Mouse (Mus musculus) stomach, embryonic 16.5 days (tissue): ENCODE measurements at regions not wholly inside any gene's neighbourhood (a gene's known extent, or its start where the extent isn't known, plus 50 kb on each side); places are given as distances from the start of the nearest gene placed in this dataset.
A peak's percentile ranks its signal among the peaks of the same experiment; 100 is the strongest.

Experiments used
- ATAC-seq: fragments of 200-750 bp; cut with Nextera tagmentation; 2 replicates; pipeline ENCODE4 v1.8.0; 2017; ENCODE audit warnings: moderate number of reproducible peaks, moderate TSS enrichment; ENCODE audit not compliant: insufficient read depth, low FRiP score
- H3K27ac ChIP-seq: fragments of 300-500 bp; sonication (generic); 2 replicates; pipeline ENCODE4 v1.5.1; 2014; ENCODE audit warnings: low read length
- H3K27me3 ChIP-seq: fragments of 300-500 bp; sonication (generic); 2 replicates; pipeline ENCODE4 v1.6.1; 2014; ENCODE audit warnings: low read length, control low read depth, mixed read lengths; ENCODE audit not compliant: control insufficient read depth, insufficient read depth
- H3K36me3 ChIP-seq: fragments of 300-500 bp; sonication (generic); 2 replicates; pipeline ENCODE4 v1.6.1; 2014; ENCODE audit warnings: low read length; ENCODE audit not compliant: control insufficient read depth, insufficient read depth
- H3K4me1 ChIP-seq: fragments of 300-500 bp; sonication (generic); 2 replicates; pipeline ENCODE4 v1.6.1; 2014; ENCODE audit warnings: low read length, control low read depth, mixed read lengths; ENCODE audit not compliant: control insufficient read depth, insufficient read depth
- H3K4me2 ChIP-seq: fragments of 300-500 bp; sonication (generic); 2 replicates; pipeline ENCODE4 v1.6.1; 2014; ENCODE audit warnings: low read depth, low read length, mixed read lengths
- H3K4me3 ChIP-seq: fragments of 300-500 bp; sonication (generic); replicated peaks from 2 replicates; pipeline ENCODE4 v1.5.1; 2014; ENCODE audit warnings: mild to moderate bottlenecking, low read length
- H3K9ac ChIP-seq: fragments of 300-500 bp; sonication (generic); 2 replicates; pipeline ENCODE4 v1.6.1; 2014; ENCODE audit warnings: low read length
- H3K9me3 ChIP-seq: fragments of 300-500 bp; sonication (generic); replicated peaks from 2 replicates; pipeline ENCODE4 v1.6.1; 2016; ENCODE audit warnings: low read length, control low read depth; ENCODE audit not compliant: control insufficient read depth
- WGBS: fragments of 180-500 bp; shearing (Covaris S2); extraction: QIAGEN DNeasy Blood & Tissue Kit; methylation state at CpG from one replicate; pipeline ENCODE4 v1.1.7; 2014; 5-methylcytosine and 5-hydroxymethylcytosine counted together

DNA sequence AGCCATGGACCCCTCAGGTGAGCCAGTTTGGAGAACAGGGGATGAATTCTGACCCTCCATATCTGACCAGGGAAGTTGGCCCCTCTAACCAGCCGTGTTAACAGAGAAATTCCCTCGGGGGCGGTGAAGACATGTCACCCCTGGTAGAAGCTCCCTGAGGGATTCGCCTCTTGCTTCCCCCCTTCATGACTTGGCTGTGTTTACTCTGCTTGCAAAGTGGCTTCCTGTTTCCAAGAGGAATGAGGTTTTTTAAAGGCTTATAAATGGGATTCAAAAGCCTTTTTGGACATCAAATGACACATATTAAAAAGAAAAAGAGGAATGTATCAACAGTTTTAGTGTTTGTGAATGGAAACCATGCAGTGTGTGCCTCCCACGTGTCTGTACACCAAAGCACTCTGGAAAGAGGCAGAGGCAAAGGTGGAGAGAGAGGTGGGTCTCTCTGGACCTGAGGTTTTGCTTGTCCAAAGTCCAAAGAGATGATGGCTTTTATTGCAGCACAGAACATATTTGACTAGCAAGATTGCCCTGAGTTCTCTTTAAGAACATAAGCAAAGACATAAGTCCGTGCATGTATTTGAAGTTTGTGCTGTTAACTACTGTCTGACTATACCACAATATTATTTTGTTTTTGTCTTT, 308.9 kb upstream of the Tbx3 start:
- no peak for ATAC-seq
- no peak overlapping the region for H3K4me3 ChIP-seq
- no peak overlapping the region for H3K27ac ChIP-seq
- no peaks in the 10 kb centered on the region for H3K36me3 ChIP-seq
- no peaks in the 10 kb centered on the region for H3K9me3 ChIP-seq
- 46% methylated on average over 6 of the region's 6 CpGs for WGBS
- H3K4me2 ChIP-seq: no peak overlapping the region
- H3K9ac ChIP-seq: no peak overlapping the region
- 0 out of 2 replicates have a peak, but pooled peaks cover 3% of the 10 kb centered on the region for H3K4me1 ChIP-seq
- H3K27me3 ChIP-seq: no peaks in the 10 kb centered on the region

DNA sequence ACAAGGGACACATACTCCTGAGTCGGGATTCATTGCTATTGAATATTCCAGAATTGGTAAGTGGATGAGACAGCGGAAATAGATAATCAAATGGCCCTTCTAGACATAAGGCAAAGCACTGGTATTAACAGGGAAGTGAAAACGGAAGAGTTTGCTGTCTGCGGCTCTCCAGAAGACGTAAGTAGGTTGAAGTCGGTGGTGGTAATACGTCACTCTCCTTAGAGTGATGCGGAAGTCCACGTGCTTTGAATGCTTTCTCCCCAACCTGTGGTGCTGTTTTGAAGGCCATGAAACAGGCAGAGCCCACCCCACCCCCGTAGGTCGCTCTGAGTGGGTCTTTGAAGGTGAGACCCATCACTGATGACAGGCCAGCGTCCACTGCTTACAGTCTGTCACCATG, 308.0 kb upstream of the Tbx3 start:
- Histone ChIP-seq H3K9me3 (no peaks in the 10 kb centered on the region), H3K27ac (no peak overlapping the region), H3K9ac (no peak overlapping the region), H3K4me1 (0 out of 2 replicates have a peak, but pooled peaks cover 3% of the 10 kb centered on the region), H3K36me3 (no peaks in the 10 kb centered on the region), H3K4me3 (no peak overlapping the region), H3K4me2 (no peak overlapping the region), H3K27me3 (no peaks in the 10 kb centered on the region)
- no peak for ATAC-seq
- WGBS: 70% methylated on average over 12 of the region's 12 CpGs

DNA sequence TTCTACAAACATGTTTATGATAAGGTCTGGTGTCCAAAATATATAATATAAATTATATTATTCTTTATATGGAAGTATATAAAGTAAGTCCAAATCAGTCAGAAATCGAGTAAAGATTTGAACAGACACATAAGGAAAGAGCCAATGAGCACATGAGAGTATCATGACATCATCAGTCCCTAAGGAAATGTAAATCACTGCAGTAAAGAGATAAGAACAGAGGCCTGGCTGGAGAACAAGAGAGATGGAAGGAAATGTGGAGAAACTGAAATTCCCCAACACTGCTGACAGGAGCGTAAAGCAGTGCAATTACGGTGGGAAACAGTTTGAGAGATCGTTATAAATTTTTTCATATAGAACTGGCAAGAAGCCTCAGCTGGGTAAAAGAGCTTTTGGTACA, 306.2 kb upstream of the Tbx3 start:
- 51% methylated on average over 4 of the region's 4 CpGs for WGBS
- Histone ChIP-seq H3K4me2 (no peak overlapping the region), H3K27ac (no peak overlapping the region), H3K4me3 (no peak overlapping the region), H3K36me3 (no peaks in the 10 kb centered on the region), H3K27me3 (no peaks in the 10 kb centered on the region), H3K4me1 (0 out of 2 replicates have a peak, but pooled peaks cover 3% of the 10 kb centered on the region), H3K9me3 (no peaks in the 10 kb centered on the region), H3K9ac (no peak overlapping the region)
- ATAC-seq: no peak; the same call in 1 of the 2 replicates

DNA sequence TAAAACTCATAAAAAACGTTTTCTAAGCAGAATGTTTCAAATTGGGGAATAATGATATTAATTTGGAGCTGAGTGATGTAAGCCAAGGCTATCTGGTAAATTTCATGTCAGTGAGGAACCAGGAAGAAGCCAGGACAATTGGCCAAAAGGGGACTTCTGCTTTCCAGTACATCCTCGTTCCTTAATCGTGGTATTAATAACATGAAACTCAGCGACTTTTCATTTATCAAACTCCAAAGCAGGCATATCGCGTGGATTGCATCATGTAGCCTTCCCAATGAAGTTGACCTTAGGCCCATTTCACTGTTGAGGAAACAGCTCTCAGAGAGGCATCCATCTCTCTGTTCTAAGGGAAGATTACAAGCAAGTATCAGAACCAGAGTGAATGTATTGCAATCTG, 305.3 kb upstream of the Tbx3 start:
- Histone ChIP-seq H3K9me3 (no peaks in the 10 kb centered on the region), H3K27me3 (no peaks in the 10 kb centered on the region), H3K9ac (no peak overlapping the region), H3K4me3 (no peak overlapping the region), H3K36me3 (no peaks in the 10 kb centered on the region), H3K4me2 (no peak overlapping the region), H3K27ac (no peak overlapping the region), H3K4me1 (0 out of 2 replicates have a peak, but pooled peaks cover 3% of the 10 kb centered on the region)
- ATAC-seq: no peak
- 60% methylated on average over 6 of the region's 6 CpGs for WGBS

DNA sequence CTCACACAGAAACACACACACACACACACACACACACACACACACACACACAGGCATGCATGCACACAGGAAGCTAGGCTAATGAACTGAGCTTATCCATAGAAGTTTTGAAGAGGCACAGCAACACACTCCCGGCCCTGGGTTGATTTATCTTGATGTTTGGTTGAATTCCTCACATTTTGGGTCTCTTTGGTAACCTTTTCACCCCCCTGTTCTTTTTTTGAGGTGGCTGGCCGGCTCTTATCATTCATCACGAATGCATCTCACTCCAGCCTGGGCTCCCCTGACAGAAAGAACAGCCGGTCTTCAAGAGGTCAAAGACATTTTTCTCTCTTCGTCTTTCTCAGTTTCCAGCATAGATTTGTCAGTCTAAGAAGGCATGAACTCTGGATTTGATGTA, 304.2 kb upstream of the Tbx3 start:
- H3K27me3 ChIP-seq: no peaks in the 10 kb centered on the region
- no peaks in the 10 kb centered on the region for H3K36me3 ChIP-seq
- whole genome bisulfite sequencing: 19% methylated on average over 5 of the region's 5 CpGs
- H3K4me2 ChIP-seq: no peak overlapping the region
- 0 out of 2 replicates have a peak, but pooled peaks cover 4% of the 10 kb centered on the region for H3K4me1 ChIP-seq
- H3K27ac ChIP-seq: no peak overlapping the region
- no peak overlapping the region for H3K4me3 ChIP-seq
- no peak overlapping the region for H3K9ac ChIP-seq
- H3K9me3 ChIP-seq: no peaks in the 10 kb centered on the region
- no peak for ATAC-seq

DNA sequence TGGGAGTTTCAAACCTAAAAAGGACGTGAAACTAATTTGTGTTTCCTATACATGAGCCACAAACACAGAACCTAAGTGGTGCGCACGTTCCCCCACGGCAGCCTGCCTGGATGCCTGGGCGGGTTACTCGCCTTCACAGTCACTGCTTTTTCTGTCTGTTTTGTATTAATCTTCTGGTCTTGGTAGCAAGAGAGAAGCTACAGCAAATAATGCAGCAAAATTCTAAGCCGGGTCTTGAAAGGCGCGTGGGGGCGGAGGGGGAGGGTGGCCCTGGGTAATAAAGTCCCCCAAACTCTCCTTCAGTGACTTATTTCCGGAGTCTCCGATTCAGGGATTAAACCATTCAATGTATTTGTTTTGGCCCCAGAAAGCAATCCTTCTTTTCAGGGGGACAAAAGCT, 300.0 kb upstream of the Tbx3 start:
- no peak overlapping the region for H3K4me3 ChIP-seq
- no peak overlapping the region for H3K27ac ChIP-seq
- no peak for ATAC-seq
- peak overlapping the region; percentile 1; the same call in 1 of the 2 replicates for H3K9ac ChIP-seq
- H3K4me2 ChIP-seq: peak overlapping the region; percentile 23
- H3K27me3 ChIP-seq: no peaks in the 10 kb centered on the region
- no peaks in the 10 kb centered on the region for H3K9me3 ChIP-seq
- 43% methylated on average over 12 of the region's 12 CpGs for WGBS
- 0 out of 2 replicates have a peak, but pooled peaks cover 2% of the 10 kb centered on the region for H3K4me1 ChIP-seq
- no peaks in the 10 kb centered on the region for H3K36me3 ChIP-seq

DNA sequence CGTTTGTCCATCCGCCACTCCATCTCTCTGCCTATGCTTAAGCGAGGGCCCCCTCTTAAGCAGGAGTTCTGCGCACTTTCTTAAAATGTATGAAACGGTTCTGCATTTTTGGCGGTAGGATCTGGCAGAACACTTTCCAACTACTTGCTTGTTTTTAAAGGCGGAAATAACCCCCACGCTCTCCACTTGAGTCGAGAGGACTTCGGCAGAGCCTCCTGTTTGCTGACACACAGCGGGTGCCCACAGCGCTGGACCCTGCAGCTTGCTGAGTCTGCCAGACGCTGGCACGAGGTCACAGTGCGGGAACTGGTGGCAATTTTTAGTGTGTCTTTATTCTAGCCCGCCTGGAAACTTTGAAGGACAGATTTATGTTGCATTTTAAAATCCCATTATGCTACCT, 299.5 kb upstream of the Tbx3 start:
- no peak overlapping the region for H3K4me3 ChIP-seq
- 0 out of 2 replicates have a peak, but pooled peaks cover 2% of the 10 kb centered on the region for H3K4me1 ChIP-seq
- H3K4me2 ChIP-seq: peak overlapping the region; percentile 23
- no peak overlapping the region for H3K27ac ChIP-seq
- H3K36me3 ChIP-seq: no peaks in the 10 kb centered on the region
- no peaks in the 10 kb centered on the region for H3K27me3 ChIP-seq
- WGBS: 19% methylated on average over 16 of the region's 16 CpGs
- ATAC-seq: no peak
- peak overlapping the region; percentile 1; the same call in 1 of the 2 replicates for H3K9ac ChIP-seq
- no peaks in the 10 kb centered on the region for H3K9me3 ChIP-seq

DNA sequence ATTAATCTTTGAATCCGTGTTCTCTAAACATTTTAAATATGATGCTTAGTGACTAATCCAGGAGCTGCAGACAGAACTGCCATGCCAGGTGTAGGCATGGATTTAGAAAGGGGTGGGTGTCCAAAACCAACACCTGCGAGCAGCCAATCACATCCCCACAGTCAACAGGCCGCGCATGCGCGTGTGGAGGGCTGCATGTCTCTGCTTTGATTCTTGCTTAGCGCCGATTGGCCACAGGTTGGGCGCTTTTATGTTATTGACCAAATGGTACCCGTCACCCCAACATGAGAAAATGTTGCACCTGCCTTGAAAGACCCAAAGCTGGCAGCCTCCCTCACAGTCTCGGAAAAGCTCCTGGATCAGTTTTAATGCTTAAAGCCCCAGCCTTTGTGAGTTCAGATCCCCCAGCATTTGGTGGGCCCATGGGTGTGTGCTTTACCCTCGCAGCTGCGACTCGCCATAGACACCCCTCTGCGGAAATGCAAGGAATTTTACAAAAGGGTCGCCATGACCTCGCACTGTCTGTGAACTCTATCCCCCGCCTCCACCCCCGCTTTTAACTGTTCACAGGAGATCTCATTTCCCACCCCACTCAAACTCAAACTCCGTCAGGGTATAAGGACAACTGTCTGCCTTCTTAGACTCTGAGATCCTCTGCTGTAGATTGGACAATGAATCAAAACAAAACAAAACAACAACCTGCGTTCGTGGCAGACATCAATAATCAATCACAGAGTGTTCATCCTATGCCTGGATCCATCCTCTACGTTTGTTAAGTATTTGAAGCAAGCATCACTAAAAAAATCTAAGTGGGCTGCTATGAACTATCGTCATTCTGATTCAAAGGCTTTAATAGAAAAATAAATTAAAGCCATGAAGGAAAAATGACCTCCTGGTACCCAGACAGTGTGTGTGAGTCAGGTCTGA, 296.4 kb upstream of the Tbx3 start:
- Histone ChIP-seq H3K9ac (no peak overlapping the region), H3K27ac (no peak overlapping the region), H3K9me3 (no peaks in the 10 kb centered on the region), H3K36me3 (no peaks in the 10 kb centered on the region), H3K27me3 (no peaks in the 10 kb centered on the region), H3K4me1 (0 out of 2 replicates have a peak, but pooled peaks cover 2% of the 10 kb centered on the region), H3K4me3 (no peak overlapping the region), H3K4me2 (no peak overlapping the region)
- 82% methylated on average over 24 of the region's 24 CpGs for WGBS
- ATAC-seq: no peak

GRCm38 (mm10) chr5:119374861-119375260, 295.6 kb upstream of the Tbx3 start:
- Histone ChIP-seq H3K9ac (no peak overlapping the region), H3K27ac (no peak overlapping the region), H3K36me3 (no peaks in the 10 kb centered on the region), H3K9me3 (no peaks in the 10 kb centered on the region), H3K4me3 (no peak overlapping the region), H3K27me3 (no peaks in the 10 kb centered on the region), H3K4me2 (no peak overlapping the region), H3K4me1 (0 out of 2 replicates have a peak, but pooled peaks cover 2% of the 10 kb centered on the region)
- no peak for ATAC-seq
- WGBS: 69% methylated on average over 3 of the region's 3 CpGs
